Mouse (Mus musculus) stomach, embryonic 16.5 days (tissue): ENCODE results near the gene Myo1h. TPM values are rescaled to one million over a fixed set of nuclear protein-coding genes. Genes with fewer than 3 reads are reported as not detected.

Experiments
- ATAC-seq: fragments of 200-750 bp; cut with Nextera tagmentation; 2 replicates; pipeline ENCODE4 v1.8.0; 2017; ENCODE audit warnings: moderate number of reproducible peaks, moderate TSS enrichment; ENCODE audit not compliant: insufficient read depth, low FRiP score
- H3K27ac ChIP-seq: fragments of 300-500 bp; sonication (generic); 2 replicates; pipeline ENCODE4 v1.5.1; 2014; ENCODE audit warnings: low read length
- H3K27me3 ChIP-seq: fragments of 300-500 bp; sonication (generic); 2 replicates; pipeline ENCODE4 v1.6.1; 2014; ENCODE audit warnings: low read length, control low read depth, mixed read lengths; ENCODE audit not compliant: control insufficient read depth, insufficient read depth
- H3K36me3 ChIP-seq: fragments of 300-500 bp; sonication (generic); 2 replicates; pipeline ENCODE4 v1.6.1; 2014; ENCODE audit warnings: low read length; ENCODE audit not compliant: control insufficient read depth, insufficient read depth
- H3K4me1 ChIP-seq: fragments of 300-500 bp; sonication (generic); 2 replicates; pipeline ENCODE4 v1.6.1; 2014; ENCODE audit warnings: low read length, control low read depth, mixed read lengths; ENCODE audit not compliant: control insufficient read depth, insufficient read depth
- H3K4me2 ChIP-seq: fragments of 300-500 bp; sonication (generic); 2 replicates; pipeline ENCODE4 v1.6.1; 2014; ENCODE audit warnings: low read depth, low read length, mixed read lengths
- H3K4me3 ChIP-seq: fragments of 300-500 bp; sonication (generic); replicated peaks from 2 replicates; pipeline ENCODE4 v1.5.1; 2014; ENCODE audit warnings: mild to moderate bottlenecking, low read length
- H3K9ac ChIP-seq: fragments of 300-500 bp; sonication (generic); 2 replicates; pipeline ENCODE4 v1.6.1; 2014; ENCODE audit warnings: low read length
- H3K9me3 ChIP-seq: fragments of 300-500 bp; sonication (generic); replicated peaks from 2 replicates; pipeline ENCODE4 v1.6.1; 2016; ENCODE audit warnings: low read length, control low read depth; ENCODE audit not compliant: control insufficient read depth
- WGBS: fragments of 180-500 bp; shearing (Covaris S2); extraction: QIAGEN DNeasy Blood & Tissue Kit; methylation state at CpG from one replicate; pipeline ENCODE4 v1.1.7; 2014; 5-methylcytosine and 5-hydroxymethylcytosine counted together
- polyA plus RNA-seq: library from polyadenylated mRNA; unstranded; fragments of >200 nt; fragmentation: Nextera tagmentation; extraction: Ambion mirVana; gene quantifications from 2 replicates; pipeline ENCODE4 v1.2.1, GENCODE M21; 2015

Gene Myo1h
- polyA plus RNA-seq, 1 experiment from 2014 or later, result 6.0 TPM

- ATAC-seq, result no peak
- no peak overlapping the region for H3K9ac ChIP-seq
- H3K27me3 ChIP-seq, result no peaks in the 10 kb centered on the region
- no peak overlapping the region for H3K27ac ChIP-seq
- no peak overlapping the region for H3K4me3 ChIP-seq
- H3K4me2 ChIP-seq, result no peak overlapping the region
- peaks cover 33% of the 10 kb centered on the region for H3K36me3 ChIP-seq
- H3K4me1 ChIP-seq, result peaks cover 66% of the 10 kb centered on the region
- WGBS, result 85% methylated on average over 14 of the region's 14 CpGs
- no peaks in the 10 kb centered on the region for H3K9me3 ChIP-seq
Measured at GRCm38 (mm10) chr5:114368121-114368520, 79.2 kb downstream of the Myo1h start.

- WGBS, result 72% methylated on average over 16 of the region's 16 CpGs
- no peak overlapping the region for H3K4me3 ChIP-seq
- H3K36me3 ChIP-seq, result peaks cover 36% of the 10 kb centered on the region
- H3K27me3 ChIP-seq, result no peaks in the 10 kb centered on the region
- H3K4me2 ChIP-seq, result no peak overlapping the region
- ATAC-seq, result no peak
- H3K27ac ChIP-seq, result peak overlapping the region; percentile 98
- H3K9me3 ChIP-seq, result no peaks in the 10 kb centered on the region
- H3K4me1 ChIP-seq, result peaks cover 69% of the 10 kb centered on the region
- peak overlapping the region; percentile 65 for H3K9ac ChIP-seq
Measured at GRCm38 (mm10) chr5:114368803-114369496, 80.0 kb downstream of the Myo1h start.

- Histone ChIP-seq H3K9me3 (no peaks in the 10 kb centered on the region), H3K27ac (peak overlapping the region; percentile 98), H3K9ac (peak overlapping the region; percentile 65), H3K4me3 (no peak overlapping the region), H3K4me2 (peak overlapping the region; percentile 24; the same call in 1 of the 2 replicates), H3K4me1 (peaks cover 69% of the 10 kb centered on the region), H3K36me3 (peaks cover 31% of the 10 kb centered on the region), H3K27me3 (no peaks in the 10 kb centered on the region)
- no peak for ATAC-seq
- 67% methylated on average over 9 of the region's 9 CpGs for WGBS
Measured at GRCm38 (mm10) chr5:114369921-114370320, 81.0 kb downstream of the Myo1h start.

- H3K4me2 ChIP-seq, result no peak overlapping the region
- no peaks in the 10 kb centered on the region for H3K9me3 ChIP-seq
- 31% methylated on average over 9 of the region's 9 CpGs for WGBS
- peaks cover 31% of the 10 kb centered on the region for H3K36me3 ChIP-seq
- peaks cover 68% of the 10 kb centered on the region for H3K4me1 ChIP-seq
- ATAC-seq, result peak; percentile 59
- H3K4me3 ChIP-seq, result no peak overlapping the region
- peak overlapping the region; percentile 98 for H3K27ac ChIP-seq
- no peaks in the 10 kb centered on the region for H3K27me3 ChIP-seq
- H3K9ac ChIP-seq, result peak overlapping the region; percentile 65; the same call in 1 of the 2 replicates
Measured at GRCm38 (mm10) chr5:114370371-114370776, 81.4 kb downstream of the Myo1h start.

GRCm38 (mm10) chr5:114371331-114371730, 82.4 kb downstream of the Myo1h start:
- H3K9me3 ChIP-seq, result no peaks in the 10 kb centered on the region
- H3K27me3 ChIP-seq, result no peaks in the 10 kb centered on the region
- H3K27ac ChIP-seq, result peak overlapping the region; percentile 98
- peaks cover 67% of the 10 kb centered on the region for H3K4me1 ChIP-seq
- H3K4me2 ChIP-seq, result peak overlapping the region; percentile 34
- peak overlapping the region; percentile 45 for H3K9ac ChIP-seq
- ATAC-seq, result no peak
- 30% methylated on average over 3 of the region's 3 CpGs for WGBS
- peaks cover 33% of the 10 kb centered on the region for H3K36me3 ChIP-seq
- no peak overlapping the region for H3K4me3 ChIP-seq

GRCm38 (mm10) chr5:114371731-114372473, 82.9 kb downstream of the Myo1h start:
- ATAC-seq, result no peak
- Histone ChIP-seq H3K27me3 (no peaks in the 10 kb centered on the region), H3K4me3 (no peak overlapping the region), H3K27ac (peak overlapping the region; percentile 98), H3K4me2 (peak overlapping the region; percentile 34), H3K9ac (peak overlapping the region; percentile 45), H3K4me1 (peaks cover 71% of the 10 kb centered on the region), H3K9me3 (no peaks in the 10 kb centered on the region), H3K36me3 (peaks cover 27% of the 10 kb centered on the region)
- 45% methylated on average over 25 of the region's 25 CpGs for WGBS

GRCm38 (mm10) chr5:114372565-114372964, 83.6 kb downstream of the Myo1h start:
- Histone ChIP-seq H3K36me3 (peaks cover 20% of the 10 kb centered on the region), H3K27me3 (no peaks in the 10 kb centered on the region), H3K9ac (peak overlapping the region; percentile 45), H3K4me1 (peaks cover 77% of the 10 kb centered on the region), H3K9me3 (no peaks in the 10 kb centered on the region), H3K27ac (peak overlapping the region; percentile 98), H3K4me2 (peak overlapping the region; percentile 34; the same call in 1 of the 2 replicates), H3K4me3 (no peak overlapping the region)
- WGBS, result 34% methylated on average over 11 of the region's 11 CpGs
- ATAC-seq, result peak; percentile 58; the same call in 1 of the 2 replicates

GRCm38 (mm10) chr5:114373174-114373573, 84.2 kb downstream of the Myo1h start:
- H3K4me1 ChIP-seq, result peaks cover 83% of the 10 kb centered on the region

GRCm38 (mm10) chr5:114373581-114373980, 84.6 kb downstream of the Myo1h start:
- Histone ChIP-seq H3K4me2 (no peak overlapping the region), H3K27me3 (no peaks in the 10 kb centered on the region), H3K9ac (peak overlapping the region; percentile 45; the same call in 1 of the 2 replicates), H3K36me3 (peaks cover 11% of the 10 kb centered on the region), H3K9me3 (no peaks in the 10 kb centered on the region), H3K27ac (peak overlapping the region; percentile 98), H3K4me3 (no peak overlapping the region), H3K4me1 (peaks cover 88% of the 10 kb centered on the region)
- ATAC-seq, result no peak
- 80% methylated on average over 9 of the region's 9 CpGs for WGBS

More at GRCm38 (mm10) chr5:114373174-114373573, 84.2 kb downstream of the Myo1h start:
- no peaks in the 10 kb centered on the region for H3K27me3 ChIP-seq
- WGBS, result 67% methylated on average over 11 of the region's 11 CpGs
- no peak for ATAC-seq
- peak overlapping the region; percentile 98 for H3K27ac ChIP-seq
- H3K9ac ChIP-seq, result peak overlapping the region; percentile 45; the same call in 1 of the 2 replicates
- no peaks in the 10 kb centered on the region for H3K9me3 ChIP-seq
- H3K36me3 ChIP-seq, result peaks cover 14% of the 10 kb centered on the region
- no peak overlapping the region for H3K4me3 ChIP-seq
- H3K4me2 ChIP-seq, result 0 out of 2 replicates have a peak overlapping the region, but pooled peaks have one; percentile 34
